Mouse (Mus musculus) right cerebral cortex, postnatal 25 days (tissue): ENCODE results near the gene Snx25.

Experiments used
- DNase-seq: peaks from one replicate; pipeline ENCODE4 v3.0.0; 2022

Gene Snx25

GRCm38 (mm10) chr8:46152064-46153031 lies at the start of gene Snx25:
Snx25 (minus strand) TSS chr8:46152159.
- peak; percentile 84 for DNase-seq

- DNase-seq = no peak
Measured at GRCm38 (mm10) chr8:46197673-46198072, 45.7 kb upstream of the Snx25 start.

- no peak for DNase-seq
Measured at GRCm38 (mm10) chr8:46196877-46197276, 44.9 kb upstream of the Snx25 start.

GRCm38 (mm10) chr8:46193100-46193499 lies 41.1 kb upstream of the Snx25 start:
- DNase-seq = no peak

GRCm38 (mm10) chr8:46185361-46185760 lies 33.4 kb upstream of the Snx25 start:
- peak; percentile 41 for DNase-seq

GRCm38 (mm10) chr8:46180136-46180535 lies 28.2 kb upstream of the Snx25 start:
- no peak for DNase-seq

- DNase-seq = no peak
Measured at GRCm38 (mm10) chr8:46173651-46174050, 21.7 kb upstream of the Snx25 start.

- DNase-seq = no peak
Measured at GRCm38 (mm10) chr8:46163870-46164190, 11.9 kb upstream of the Snx25 start.

GRCm38 (mm10) chr8:46162953-46163869 lies 11.3 kb upstream of the Snx25 start:
- DNase-seq = peak; percentile 97

- DNase-seq = no peak
Measured at GRCm38 (mm10) chr8:46153042-46153441, 1.1 kb upstream of the Snx25 start.

- peak; percentile 66 for DNase-seq
Measured at GRCm38 (mm10) chr8:46151202-46152062, 527 bp downstream of the Snx25 start, which contains the start of gene Cfap97. Cfap97 (plus strand) TSS chr8:46151771.

- no peak for DNase-seq
Measured at GRCm38 (mm10) chr8:46149782-46150181, 2.2 kb downstream of the Snx25 start.

GRCm38 (mm10) chr8:46149306-46149705 lies 2.7 kb downstream of the Snx25 start:
- no peak for DNase-seq

- DNase-seq = no peak
Measured at GRCm38 (mm10) chr8:46146173-46146572, 5.8 kb downstream of the Snx25 start.

- DNase-seq = no peak
Measured at GRCm38 (mm10) chr8:46143924-46144323, 8.0 kb downstream of the Snx25 start.

- no peak for DNase-seq
Measured at GRCm38 (mm10) chr8:46143470-46143869, 8.5 kb downstream of the Snx25 start.

- DNase-seq = no peak
Measured at GRCm38 (mm10) chr8:46142498-46143081, 9.4 kb downstream of the Snx25 start.

- DNase-seq = no peak
Measured at GRCm38 (mm10) chr8:46141688-46142087, 10.3 kb downstream of the Snx25 start.

GRCm38 (mm10) chr8:46140376-46141120 lies 11.4 kb downstream of the Snx25 start:
- no peak for DNase-seq

GRCm38 (mm10) chr8:46137843-46138596 lies 13.9 kb downstream of the Snx25 start:
- DNase-seq = no peak

- DNase-seq = no peak
Measured at GRCm38 (mm10) chr8:46137336-46137735, 14.6 kb downstream of the Snx25 start.
